Mouse (Mus musculus): Measurements from ENCODE around the gene Creb5.

DNA sequence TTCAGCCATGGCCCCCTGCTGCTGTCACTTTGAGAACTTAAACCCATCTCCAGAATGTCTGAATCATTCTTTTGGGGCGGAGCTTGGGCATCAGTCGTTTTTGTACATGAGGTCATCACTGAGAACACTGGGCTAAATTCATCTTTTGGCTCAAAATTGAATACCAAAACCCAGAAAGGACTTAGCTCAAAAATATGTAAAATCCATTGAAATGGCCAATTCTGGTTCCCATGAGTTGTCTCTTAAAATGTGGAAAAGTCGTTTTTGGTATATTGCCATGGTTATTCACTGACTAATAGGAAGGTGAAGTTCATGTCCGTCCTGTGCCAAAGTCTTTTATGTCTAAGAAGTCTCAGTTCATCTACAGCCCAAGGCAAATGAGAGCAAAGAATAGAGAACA, 228.5 kb downstream of the Creb5 start:
- no peak for TF ChIP-seq GATA1 (IDR thresholded peaks at IDR 0.05; ENCODE audit: low read length)
- no peak for TF ChIP-seq TAL1 (IDR thresholded peaks at IDR 0.05; ENCODE audit: low read length)

Measured in erythroblast, embryonic 14.5 days (primary cell).